Mouse (Mus musculus) myocyte (in vitro differentiated cells): ENCODE measurements around the gene Rab33b.

Experiments
- CEBPB ChIP-seq: IDR thresholded peaks from 2 replicates; pipeline ENCODE4 v1.6.1; 2011; ENCODE audit warnings: mild to moderate bottlenecking, moderate library complexity; ENCODE audit not compliant: poor library complexity, insufficient read depth, severe bottlenecking
- E2F4 ChIP-seq: IDR thresholded peaks from one replicate; pipeline ENCODE4 v1.6.1; 2011; ENCODE audit warnings: mild to moderate bottlenecking, control low read depth, moderate library complexity; ENCODE audit not compliant: insufficient read depth
- MAX ChIP-seq: IDR thresholded peaks from one replicate; pipeline ENCODE4 v1.6.1; 2011; ENCODE audit warnings: low read depth, mild to moderate bottlenecking, control low read depth
- MYOG ChIP-seq, 3 experiments: IDR thresholded peaks; one replicate each; pipeline ENCODE4 v1.6.1; 2011; ENCODE audit warnings: control low read depth in 2 of 3, low read depth in 2 of 3, mild to moderate bottlenecking in 2 of 3; ENCODE audit not compliant: insufficient read length in 2 of 3, control insufficient read depth in 1 of 3, insufficient read depth in 1 of 3
- POLR2A ChIP-seq: IDR thresholded peaks from one replicate; pipeline ENCODE4 v1.6.1; 2011; ENCODE audit warnings: low read depth, mild to moderate bottlenecking, control low read depth, moderate library complexity; ENCODE audit not compliant: insufficient read length
- POLR2AphosphoS2 ChIP-seq: IDR thresholded peaks from one replicate; pipeline ENCODE4 v1.6.1; 2011; ENCODE audit warnings: low read depth, control low read depth; ENCODE audit not compliant: insufficient read length
- SRF ChIP-seq: IDR thresholded peaks from one replicate; pipeline ENCODE4 v1.6.1; 2011; ENCODE audit warnings: low read depth; ENCODE audit not compliant: control insufficient read depth, insufficient read length
- TCF12 ChIP-seq: IDR thresholded peaks from one replicate; pipeline ENCODE4 v1.6.1; 2011; ENCODE audit warnings: mild to moderate bottlenecking, control low read depth; ENCODE audit not compliant: poor library complexity, insufficient read depth, severe bottlenecking
- USF1 ChIP-seq: IDR thresholded peaks from one replicate; pipeline ENCODE4 v1.6.1; 2011; ENCODE audit warnings: low read depth, mild to moderate bottlenecking, control low read depth, moderate library complexity

DNA sequence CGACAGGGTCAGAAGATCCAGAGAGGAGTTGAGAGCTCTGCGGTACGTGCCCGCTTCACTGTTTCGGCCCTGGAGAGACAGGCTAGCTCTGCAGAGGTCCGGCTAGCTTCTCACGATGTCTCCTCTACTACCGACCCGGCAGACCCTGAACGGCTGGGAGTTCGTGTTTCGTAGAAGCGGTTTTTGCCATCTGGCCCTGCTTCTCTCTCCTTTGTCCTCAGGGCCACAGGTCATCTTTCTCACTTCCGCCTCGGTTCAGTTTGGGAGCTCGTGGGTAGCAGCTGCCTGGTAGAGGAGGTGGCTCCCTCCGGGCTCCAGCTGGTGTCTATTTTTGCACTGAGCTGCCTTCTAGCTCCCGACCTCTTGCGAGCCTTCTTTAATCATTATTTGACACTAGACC is 21.7 kb downstream of the Rab33b start:
- TF ChIP-seq MYOG (IDR thresholded peaks at IDR 0.05; ENCODE audit: control insufficient read depth in 1 of 3, insufficient read depth in 1 of 3, insufficient read length in 2 of 3, low read depth in 2 of 3) (peak; percentile 11 to 82 (median 76)), POLR2A (no peak), TCF12 (no peak), MAX (no peak), CEBPB (no peak), POLR2AphosphoS2 (no peak), E2F4 (no peak), SRF (no peak), USF1 (no peak)
